Mouse (Mus musculus): Measurements from ENCODE around the gene Babam1. TPM values are rescaled to one million over a fixed set of nuclear protein-coding genes. Genes with fewer than 3 reads are reported as not detected.
"Not testable (repeated sequence)": the region's sequence is repeated elsewhere in the genome, so short reads cannot be mapped to it uniquely, and the experiment has no call there.

Babam1 gene
- total and polyA plus RNA-seq, 2 experiments from 2014 or later: 95.0 to 103 TPM

- Histone ChIP-seq H3K27me3 (ENCODE audit: insufficient read depth, low read length) (no peaks in the 10 kb centered on the region), H3K9me3 (ENCODE audit: low read length) (no peaks in the 10 kb centered on the region), H3K36me3 (ENCODE audit: insufficient read depth, low read length) (no peaks in the 10 kb centered on the region), H3K4me1 (ENCODE audit: insufficient read depth, low read length) (0 out of 2 replicates have a peak, but pooled peaks cover under 1% of the 10 kb centered on the region), H3K9ac (replicated peaks; ENCODE audit: low read length) (no peak overlapping the region), H3K4me2 (ENCODE audit: low read depth, low read length) (no peak overlapping the region), H3K4me3 (ENCODE audit: low read length) (no peak overlapping the region), H3K27ac (no peak overlapping the region)
- DNase-seq (ENCODE audit: low spot score) (no peak), ATAC-seq (no peak)
- WGBS: 47% methylated on average over 11 of the region's 11 CpGs
- TF ChIP-seq CTCF (IDR thresholded peaks at IDR 0.05; ENCODE audit: low read depth): no peak
These were observed 15.0 kb downstream of the Babam1 start for GRCm38 (mm10) chr8:71411535-71412273.

GRCm38 (mm10) chr8:71422121-71422520 is 25.5 kb downstream of the Babam1 start:
- TF ChIP-seq CTCF (IDR thresholded peaks at IDR 0.05; ENCODE audit: low read depth): no peak
- Histone ChIP-seq H3K36me3 (ENCODE audit: insufficient read depth, low read length) (no peaks in the 10 kb centered on the region), H3K4me2 (ENCODE audit: low read depth, low read length) (no peak overlapping the region), H3K9me3 (ENCODE audit: low read length) (0 out of 2 replicates have a peak, but pooled peaks cover 7% of the 10 kb centered on the region), H3K9ac (replicated peaks; ENCODE audit: low read length) (no peak overlapping the region), H3K4me3 (ENCODE audit: low read length) (no peak overlapping the region), H3K27ac (no peak overlapping the region), H3K27me3 (ENCODE audit: insufficient read depth, low read length) (no peaks in the 10 kb centered on the region), H3K4me1 (ENCODE audit: insufficient read depth, low read length) (no peaks in the 10 kb centered on the region)
- no peak for DNase-seq (ENCODE audit: low spot score)
- ATAC-seq: no peak

GRCm38 (mm10) chr8:71432935-71433334 is 36.3 kb downstream of the Babam1 start:
- H3K36me3 ChIP-seq (ENCODE audit: insufficient read depth, low read length); H3K27ac ChIP-seq; H3K9ac ChIP-seq (replicated peaks; ENCODE audit: low read length); ATAC-seq; H3K9me3 ChIP-seq (ENCODE audit: low read length); DNase-seq (ENCODE audit: low spot score); H3K27me3 ChIP-seq (ENCODE audit: insufficient read depth, low read length); H3K4me3 ChIP-seq (ENCODE audit: low read length); H3K4me1 ChIP-seq (ENCODE audit: insufficient read depth, low read length); H3K4me2 ChIP-seq (ENCODE audit: low read depth, low read length): not testable (repeated sequence)
- WGBS: 66% methylated on average over 1 of the region's 1 CpGs

GRCm38 (mm10) chr8:71437041-71437440 is 40.4 kb downstream of the Babam1 start:
- Histone ChIP-seq H3K4me2 (ENCODE audit: low read depth, low read length) (no peak overlapping the region), H3K9me3 (ENCODE audit: low read length) (no peaks in the 10 kb centered on the region), H3K9ac (replicated peaks; ENCODE audit: low read length) (no peak overlapping the region), H3K4me1 (ENCODE audit: insufficient read depth, low read length) (no peaks in the 10 kb centered on the region), H3K36me3 (ENCODE audit: insufficient read depth, low read length) (no peaks in the 10 kb centered on the region), H3K27ac (no peak overlapping the region), H3K27me3 (ENCODE audit: insufficient read depth, low read length) (no peaks in the 10 kb centered on the region), H3K4me3 (ENCODE audit: low read length) (no peak overlapping the region)
- no peak for TF ChIP-seq CTCF (IDR thresholded peaks at IDR 0.05; ENCODE audit: low read depth)
- DNase-seq (ENCODE audit: low spot score) (no peak), ATAC-seq (no peak)
- 44% methylated on average over 3 of the region's 3 CpGs for WGBS

- Histone ChIP-seq H3K36me3 (ENCODE audit: insufficient read depth, low read length) (no peaks in the 10 kb centered on the region), H3K27ac (no peak overlapping the region), H3K4me2 (ENCODE audit: low read depth, low read length) (no peak overlapping the region), H3K4me1 (ENCODE audit: insufficient read depth, low read length) (no peaks in the 10 kb centered on the region), H3K4me3 (ENCODE audit: low read length) (no peak overlapping the region), H3K9ac (replicated peaks; ENCODE audit: low read length) (no peak overlapping the region), H3K27me3 (ENCODE audit: insufficient read depth, low read length) (no peaks in the 10 kb centered on the region), H3K9me3 (ENCODE audit: low read length) (no peaks in the 10 kb centered on the region)
- WGBS: under 1% methylated on average over 7 of the region's 7 CpGs
- TF ChIP-seq CTCF (IDR thresholded peaks at IDR 0.05; ENCODE audit: low read depth): peak; percentile 81
- ATAC-seq: peak; percentile 69; the same call in 1 of the 2 replicates
- DNase-seq (ENCODE audit: low spot score): peak; percentile 84
These were observed 44.7 kb downstream of the Babam1 start for GRCm38 (mm10) chr8:71441404-71441803.

GRCm38 (mm10) chr8:71445096-71445495 is 48.4 kb downstream of the Babam1 start:
- Histone ChIP-seq H3K4me1 (ENCODE audit: insufficient read depth, low read length) (no peaks in the 10 kb centered on the region), H3K4me2 (ENCODE audit: low read depth, low read length) (no peak overlapping the region), H3K9me3 (ENCODE audit: low read length) (no peaks in the 10 kb centered on the region), H3K27me3 (ENCODE audit: insufficient read depth, low read length) (no peaks in the 10 kb centered on the region), H3K9ac (replicated peaks; ENCODE audit: low read length) (no peak overlapping the region), H3K36me3 (ENCODE audit: insufficient read depth, low read length) (no peaks in the 10 kb centered on the region), H3K27ac (no peak overlapping the region), H3K4me3 (ENCODE audit: low read length) (no peak overlapping the region)
- no peak for TF ChIP-seq CTCF (IDR thresholded peaks at IDR 0.05; ENCODE audit: low read depth)
- ATAC-seq (no peak), DNase-seq (ENCODE audit: low spot score) (no peak)
- 87% methylated on average over 7 of the region's 7 CpGs for WGBS

- no peak overlapping the region for H3K27ac ChIP-seq
- no peak for TF ChIP-seq CTCF (IDR thresholded peaks at IDR 0.05; ENCODE audit: low read depth)
- no peak overlapping the region for H3K9ac ChIP-seq (replicated peaks; ENCODE audit: low read length)
- H3K27me3 ChIP-seq (ENCODE audit: insufficient read depth, low read length): no peaks in the 10 kb centered on the region
- no peak for ATAC-seq
- H3K4me1 ChIP-seq (ENCODE audit: insufficient read depth, low read length): no peaks in the 10 kb centered on the region
- H3K4me3 ChIP-seq (ENCODE audit: low read length): no peak overlapping the region
- no peaks in the 10 kb centered on the region for H3K9me3 ChIP-seq (ENCODE audit: low read length)
- WGBS: 62% methylated on average over 4 of the region's 4 CpGs
- H3K36me3 ChIP-seq (ENCODE audit: insufficient read depth, low read length): 0 out of 2 replicates have a peak, but pooled peaks cover 1% of the 10 kb centered on the region
- no peak for DNase-seq (ENCODE audit: low spot score)
- H3K4me2 ChIP-seq (ENCODE audit: low read depth, low read length): no peak overlapping the region
These were observed 54.7 kb downstream of the Babam1 start for GRCm38 (mm10) chr8:71451337-71451736.
